Mouse (Mus musculus) naive thymus-derived CD4-positive, alpha-beta T cell, adult 5 months (primary cell): ENCODE measurements around the gene Prss29. TPM values are rescaled to one million over a fixed set of nuclear protein-coding genes. Genes with fewer than 3 reads are reported as not detected.

Source experiments
- polyA plus RNA-seq: library from polyadenylated mRNA; unstranded; fragments of 100-300 nt; shearing (Covaris generic); gene quantifications from one replicate; pipeline ENCODE4 v1.2.1, GENCODE M21; 2017

The Prss29 gene
- polyA plus RNA-seq: not detected

GRCm38 (mm10) chr17:25318354-25318753 is at the start of gene Prss29:
Gene Prss29, plus strand, starts transcription at chr17:25318654.

DNA sequence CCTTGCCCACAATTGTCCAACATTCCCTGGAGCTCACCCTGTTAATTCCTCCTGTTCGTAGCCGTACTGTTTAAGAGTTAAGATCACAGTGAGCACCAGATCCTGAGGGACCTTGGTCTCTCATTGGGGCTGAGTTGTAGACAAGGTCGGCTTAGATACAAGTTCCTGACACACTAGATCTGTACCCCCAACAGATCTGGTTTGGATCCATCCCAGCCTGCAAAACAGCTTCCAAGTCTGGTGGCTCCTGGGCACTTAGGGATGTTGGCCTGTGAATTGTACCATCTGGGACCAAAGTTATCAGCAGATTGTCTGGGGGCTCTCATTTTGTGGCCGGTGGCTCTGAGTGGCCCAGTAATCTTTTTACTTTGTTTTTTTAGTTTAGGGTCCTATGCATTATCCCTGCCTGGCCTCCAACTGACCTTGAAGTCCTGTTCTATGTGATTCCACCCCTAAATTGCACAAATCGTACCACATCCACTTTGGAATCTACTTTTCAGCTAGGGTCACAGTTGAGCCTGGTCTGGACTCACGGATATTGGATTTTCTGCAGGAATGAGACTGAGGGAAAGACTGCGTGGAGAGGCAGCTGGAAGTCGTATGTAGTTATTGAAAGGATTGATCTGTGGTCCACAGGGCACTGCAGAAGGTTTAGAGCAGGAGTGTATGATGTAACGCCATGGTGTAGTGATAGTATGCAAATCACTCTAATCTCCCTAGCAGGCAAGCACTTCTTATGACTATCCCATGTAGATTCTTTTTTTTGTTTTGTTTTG is 43.7 kb upstream of the Prss29 start, which contains the start of gene Ube2i:
TSS of gene Ube2i (minus strand) at position 52 of the 776 bp plus-strand sequence.

GRCm38 (mm10) chr17:25298094-25298493 is 20.4 kb upstream of the Prss29 start, which contains the start of gene Prss34:
Gene Prss34, plus strand, starts transcription at chr17:25298394.

GRCm38 (mm10) chr17:25308346-25308745 is 10.1 kb upstream of the Prss29 start, which contains the start of gene Prss28:
Gene Prss28, plus strand, starts transcription at chr17:25308646.

DNA sequence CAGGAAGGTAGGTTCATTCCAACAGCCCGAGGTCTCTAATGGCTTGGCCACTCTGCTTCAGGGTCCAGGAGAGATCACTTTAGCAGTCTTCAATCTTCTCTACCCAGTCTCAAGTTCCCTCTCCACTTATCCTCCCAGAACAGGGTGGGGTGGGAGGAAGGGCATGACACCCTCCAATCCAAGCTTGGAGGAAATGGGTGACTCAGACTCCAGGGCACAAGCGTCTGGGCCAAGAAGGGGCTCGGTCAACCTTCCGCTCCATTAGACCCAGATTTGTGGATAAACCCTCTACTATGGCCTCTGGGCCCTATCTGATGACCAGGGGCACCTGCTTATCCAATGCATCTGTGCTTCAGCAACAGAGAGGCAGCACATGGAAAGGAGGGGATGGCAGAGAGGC is 27.0 kb downstream of the Prss29 start, which contains the start of gene Tpsab1:
TSS of gene Tpsab1 (minus strand) at position 101 of the 400 bp plus-strand sequence.

GRCm38 (mm10) chr17:25366005-25366404 is 47.6 kb downstream of the Prss29 start, which contains the start of gene Tpsb2:
Gene Tpsb2, plus strand, starts transcription at chr17:25366305.

DNA sequence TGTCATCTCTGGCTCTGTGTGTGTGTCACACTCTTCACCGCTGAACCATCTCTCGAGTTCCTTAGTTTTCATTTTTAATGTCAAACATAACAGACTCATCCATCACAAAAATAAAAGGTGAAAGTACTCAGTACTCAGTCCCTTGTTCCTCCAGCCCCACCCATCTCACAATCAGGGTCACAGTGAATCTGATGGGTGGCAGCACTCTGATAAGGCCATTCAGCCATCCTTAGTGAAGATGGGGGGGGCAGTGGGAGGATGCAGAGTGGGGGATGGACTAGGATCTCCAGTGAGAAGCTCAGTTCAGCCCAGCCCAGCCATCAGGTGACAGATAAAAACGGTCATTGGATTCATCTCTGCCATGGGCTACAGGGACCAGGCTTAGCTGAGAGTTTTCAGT is 50.5 kb downstream of the Prss29 start, which contains the start of gene Tpsg1:
TSS of gene Tpsg1 (plus strand) at position 301 of the 400 bp plus-strand sequence.

Other genes starting within 250 kb of the Prss29 start
- 0.56 TPM for gene Tmem204, start 235.1 kb upstream of the Prss29 start, polyA plus RNA-seq
- gene Telo2, start 202.7 kb upstream of the Prss29 start, polyA plus RNA-seq: 24.9 TPM
- gene Ptx4, start 197.9 kb upstream of the Prss29 start, polyA plus RNA-seq: not detected
- 29.9 TPM for gene Clcn7, start 185.3 kb upstream of the Prss29 start, polyA plus RNA-seq
- gene Ccdc154, start 156.2 kb upstream of the Prss29 start, polyA plus RNA-seq: not detected
- gene Gm38655, start 143.2 kb upstream of the Prss29 start, polyA plus RNA-seq: not detected
- gene BC003965, start 134.1 kb upstream of the Prss29 start, polyA plus RNA-seq: 17.8 TPM
- 57.0 TPM for gene Unkl, start 130.3 kb upstream of the Prss29 start, polyA plus RNA-seq
- gene Gnptg, start 78.5 kb upstream of the Prss29 start, polyA plus RNA-seq: 85.8 TPM
- 36.6 TPM for gene Tsr3, start 78.5 kb upstream of the Prss29 start, polyA plus RNA-seq
- 2.6 TPM for gene Baiap3, start 62.3 kb upstream of the Prss29 start, polyA plus RNA-seq
- 587 TPM for gene Ube2i, start 44.0 kb upstream of the Prss29 start, polyA plus RNA-seq
- gene Prss34, start 20.3 kb upstream of the Prss29 start, polyA plus RNA-seq: not detected
- not detected for gene Prss28, start 10.0 kb upstream of the Prss29 start, polyA plus RNA-seq
- not detected for gene Tpsab1, start 26.9 kb downstream of the Prss29 start, polyA plus RNA-seq
- gene Tpsb2, start 47.7 kb downstream of the Prss29 start, polyA plus RNA-seq: not detected
- not detected for gene Tpsg1, start 50.6 kb downstream of the Prss29 start, polyA plus RNA-seq
- not detected for gene Cacna1h, start 115.1 kb downstream of the Prss29 start, polyA plus RNA-seq
- gene Tekt4, start 136.0 kb downstream of the Prss29 start, polyA plus RNA-seq: not detected
- not detected for gene Sstr5, start 178.6 kb downstream of the Prss29 start, polyA plus RNA-seq